Mouse (Mus musculus) left cerebral cortex, postnatal 4 days (tissue): Measurements from ENCODE around the gene Arrdc3. TPM values are rescaled to one million over a fixed set of nuclear protein-coding genes. Genes with fewer than 3 reads are reported as not detected.
A peak's percentile ranks its signal among the peaks of the same experiment; 100 is the strongest.
"Not testable (repeated sequence)": the region's sequence is repeated elsewhere in the genome, so short reads cannot be mapped to it uniquely, and the experiment has no call there.

Experiments
- DNase-seq: peaks from one replicate; pipeline ENCODE4 v3.0.0-alpha.2; 2022
- intact Hi-C: fragments of 180-260 bp; cut with DNase I; formaldehyde crosslinking; loops from one replicate; pipeline ENCODE4 v1.15.1; 2025
- total RNA-seq, 2 experiments: library from RNA; stranded (reverse); gene quantifications; 2 replicates each; pipeline ENCODE4 v1.2.3; 2021

Gene Arrdc3
- total RNA-seq = 10 to 100 TPM; 63.5 to 75.7 TPM

GRCm38 (mm10) chr13:80883190-80883589 lies at the start of gene Arrdc3:
Arrdc3 (plus strand) TSS chr13:80883384.
- DNase-seq = peak; percentile 98

GRCm38 (mm10) chr13:80862215-80862614 lies 21.0 kb upstream of the Arrdc3 start:
- DNase-seq = peak; percentile 70
- intact Hi-C loops = loop anchor here (5.0 to 10.0 kb wide), 4 partner anchors 505 to 900 kb away; no protein-coding TSS in a partner anchor

More at GRCm38 (mm10) chr13:80883190-80883589, at the start of gene Arrdc3:
- intact Hi-C loops = loop anchor here (5.0 to 10.0 kb wide), 3 partner anchors 272 to 489 kb away; no protein-coding TSS in a partner anchor

GRCm38 (mm10) chr13:80864195-80864594 lies 19.0 kb upstream of the Arrdc3 start:
- no peak for DNase-seq
- intact Hi-C loops = loop anchor here (5.0 to 10.0 kb wide), 4 partner anchors 503 to 898 kb away; no protein-coding TSS in a partner anchor

GRCm38 (mm10) chr13:80875126-80875525 lies 8.1 kb upstream of the Arrdc3 start:
- intact Hi-C loops = no loop called here

GRCm38 (mm10) chr13:80880756-80881155 lies 2.4 kb upstream of the Arrdc3 start:
- DNase-seq = no peak
- intact Hi-C loops = loop anchor here (5.0 to 10.0 kb wide), 3 partner anchors 274 to 492 kb away; no protein-coding TSS in a partner anchor

More at GRCm38 (mm10) chr13:80875126-80875525, 8.1 kb upstream of the Arrdc3 start:
- DNase-seq = no peak

GRCm38 (mm10) chr13:80881722-80882500 lies 1.3 kb upstream of the Arrdc3 start:
- peak; percentile 45 for DNase-seq
- intact Hi-C loops = loop anchor here (5.0 to 10.0 kb wide), 3 partner anchors 273 to 490 kb away; no protein-coding TSS in a partner anchor

- intact Hi-C loops = loop anchor here (5.0 to 10.0 kb wide), 3 partner anchors 272 to 490 kb away; no protein-coding TSS in a partner anchor
- DNase-seq = no peak
Measured at GRCm38 (mm10) chr13:80882716-80883135, 458 bp upstream of the Arrdc3 start.

- no peak for DNase-seq
- intact Hi-C loops = loop anchor here (5.0 to 10.0 kb wide), 3 partner anchors 271 to 488 kb away; no protein-coding TSS in a partner anchor
Measured at GRCm38 (mm10) chr13:80883649-80884376, 629 bp downstream of the Arrdc3 start.

GRCm38 (mm10) chr13:80884377-80884983 lies 1.3 kb downstream of the Arrdc3 start:
- intact Hi-C loops = loop anchor here (5.0 to 10.0 kb wide), 3 partner anchors 270 to 488 kb away; no protein-coding TSS in a partner anchor
- peak; percentile 76 for DNase-seq

- intact Hi-C loops = loop anchor here (10.0 kb wide), 1 partner anchor 270 kb away; no protein-coding TSS in a partner anchor
- DNase-seq = peak; percentile 98
Measured at GRCm38 (mm10) chr13:80885103-80885833, 2.1 kb downstream of the Arrdc3 start.

- peak; percentile 96 for DNase-seq
- intact Hi-C loops = loop anchor here (10.0 kb wide), 1 partner anchor 269 kb away; no protein-coding TSS in a partner anchor
Measured at GRCm38 (mm10) chr13:80885834-80886663, 2.9 kb downstream of the Arrdc3 start.

GRCm38 (mm10) chr13:80886664-80887210 lies 3.6 kb downstream of the Arrdc3 start:
- no peak for DNase-seq
- intact Hi-C loops = loop anchor here (10.0 kb wide), 1 partner anchor 268 kb away; no protein-coding TSS in a partner anchor

GRCm38 (mm10) chr13:80887842-80888241 lies 4.7 kb downstream of the Arrdc3 start:
- intact Hi-C loops = loop anchor here (10.0 kb wide), 1 partner anchor 267 kb away; no protein-coding TSS in a partner anchor
- no peak for DNase-seq

GRCm38 (mm10) chr13:80894928-80895327 lies 11.7 kb downstream of the Arrdc3 start:
- intact Hi-C loops = loop anchor here (10.0 kb wide), 1 partner anchor 70 kb away; no protein-coding TSS in a partner anchor
- DNase-seq = not testable (repeated sequence)

GRCm38 (mm10) chr13:80897411-80897810 lies 14.2 kb downstream of the Arrdc3 start:
- DNase-seq = no peak
- intact Hi-C loops = loop anchor here (10.0 kb wide), 1 partner anchor 67 kb away; no protein-coding TSS in a partner anchor

- intact Hi-C loops = loop anchor here (10.0 kb wide), 1 partner anchor 67 kb away; no protein-coding TSS in a partner anchor
- DNase-seq = no peak
Measured at GRCm38 (mm10) chr13:80898095-80898494, 14.9 kb downstream of the Arrdc3 start.

GRCm38 (mm10) chr13:80899435-80900029 lies 16.3 kb downstream of the Arrdc3 start:
- intact Hi-C loops = loop anchor here (10.0 kb wide), 1 partner anchor 65 kb away; no protein-coding TSS in a partner anchor

GRCm38 (mm10) chr13:80901432-80901831 lies 18.2 kb downstream of the Arrdc3 start:
- no peak for DNase-seq
- intact Hi-C loops = no loop called here

More at GRCm38 (mm10) chr13:80899435-80900029, 16.3 kb downstream of the Arrdc3 start:
- DNase-seq = no peak
